Mouse (Mus musculus) liver, postnatal 0 days (tissue): ENCODE measurements at regions not wholly inside any gene's neighbourhood (a gene's known extent, or its start where the extent isn't known, plus 50 kb on each side); places are given as distances from the start of the nearest gene placed in this dataset.

Experiments used
- CTCF ChIP-seq: sonication (generic); IDR thresholded peaks from 2 replicates; pipeline ENCODE4 v1.5.1; 2016; ENCODE audit warnings: antibody characterized with exemption, low read depth
- EP300 ChIP-seq: IDR thresholded peaks from 2 replicates; pipeline ENCODE4 v1.6.1; 2016; ENCODE audit warnings: antibody characterized with exemption, low read depth, mild to moderate bottlenecking

- TF ChIP-seq CTCF: no peak
- TF ChIP-seq EP300: no peak
These were observed 53.2 kb upstream of the Nyx start for GRCm38 (mm10) chrX:13412726-13413125.
